Comparison of ENCODE assay signal across 20 mouse cellular contexts in the genomic region with DNA sequence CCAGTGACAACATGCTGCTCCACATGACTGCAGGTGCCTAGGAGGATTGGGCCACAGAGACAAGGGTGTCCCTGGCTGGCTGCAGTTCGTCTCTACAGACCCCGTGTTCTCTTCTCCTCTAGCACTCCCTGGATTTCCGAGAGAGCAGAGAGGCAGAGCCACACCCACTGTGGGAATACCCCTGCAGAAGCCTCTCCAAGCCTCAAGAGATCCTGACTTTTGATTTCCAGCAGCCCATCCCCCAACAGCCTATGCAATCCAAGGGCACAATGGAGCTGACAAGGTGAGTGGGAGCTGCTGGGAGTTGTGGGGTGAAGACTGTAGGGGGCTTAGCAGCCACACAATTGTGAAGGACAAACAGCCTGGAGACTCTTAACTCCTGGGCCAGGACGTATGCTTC. TPM values are rescaled to one million over a fixed set of nuclear protein-coding genes. Genes with fewer than 3 reads are reported as not detected.
DNase-seq lines count a peak whose midpoint lies in the region; ATAC-seq and TF ChIP-seq lines count a peak whose summit lies in the region.
"Had no signal": no experiment of that assay in that cellular context is flagged by ENCODE, and none has a peak within 500 bp of the region (broad histone marks: within the 10 kb centered on the region; RNA-seq: fewer than 3 reads in every experiment).

No protein-coding gene starts in this region.

- no peak overlapping the region for H3K4me2 ChIP-seq in hindbrain, embryonic 14.5 days (replicated peaks)
- no peak overlapping the region for H3K4me2 ChIP-seq in stomach, embryonic 15.5 days
- no peak overlapping the region for H3K4me2 ChIP-seq in stomach, postnatal 0 days (replicated peaks; ENCODE audit: low read depth)
- no peak overlapping the region for H3K4me2 ChIP-seq in midbrain, embryonic 11.5 days
- H3K4me2 ChIP-seq in neural tube, embryonic 15.5 days, result no peak overlapping the region
- no peak overlapping the region for H3K4me2 ChIP-seq in intestine, embryonic 15.5 days (replicated peaks)
- H3K4me2 ChIP-seq: embryonic facial prominence, embryonic 15.5 days; heart, embryonic 12.5 days had no signal

- H3K27me3 ChIP-seq in hindbrain, embryonic 14.5 days (ENCODE audit: control insufficient read depth, insufficient read depth, low read length), result no peaks in the 10 kb centered on the region
- H3K27me3 ChIP-seq in hindbrain, embryonic 10.5 days (ENCODE audit: insufficient read depth, poor library complexity, severe bottlenecking), result no peaks in the 10 kb centered on the region
- no peaks in the 10 kb centered on the region for H3K27me3 ChIP-seq in stomach, embryonic 15.5 days (replicated peaks)
- no peaks in the 10 kb centered on the region for H3K27me3 ChIP-seq in stomach, postnatal 0 days (ENCODE audit: control insufficient read depth, insufficient read depth, low read length)
- no peaks in the 10 kb centered on the region for H3K27me3 ChIP-seq in midbrain, embryonic 11.5 days (ENCODE audit: control insufficient read depth, insufficient read depth, low read length)
- no peaks in the 10 kb centered on the region for H3K27me3 ChIP-seq in neural tube, embryonic 15.5 days (replicated peaks)
- H3K27me3 ChIP-seq in intestine, embryonic 15.5 days (replicated peaks), result no peaks in the 10 kb centered on the region
- H3K27me3 ChIP-seq: embryonic facial prominence, embryonic 15.5 days; heart, embryonic 12.5 days had no signal

- no peak for TF ChIP-seq CTCF in stomach, postnatal 0 days (IDR thresholded peaks at IDR 0.05; ENCODE audit: low read depth)

- ATAC-seq in hindbrain, embryonic 14.5 days (ENCODE audit: low FRiP score), result no peak
- 0 out of 2 replicates have a peak, but pooled peaks have one; percentile 5 for ATAC-seq in stomach, embryonic 15.5 days (ENCODE audit: insufficient read depth, low FRiP score, low read depth)
- ATAC-seq in stomach, postnatal 0 days (ENCODE audit: low FRiP score, low TSS enrichment), result no peak
- ATAC-seq in midbrain, embryonic 11.5 days (ENCODE audit: low FRiP score), result no peak
- ATAC-seq in neural tube, embryonic 15.5 days (ENCODE audit: low FRiP score), result 0 out of 2 replicates have a peak, but pooled peaks have one; percentile 4
- ATAC-seq in intestine, embryonic 15.5 days, result no peak
- ATAC-seq: forebrain, postnatal 0 days had no signal

- DNase-seq in hindbrain, embryonic 14.5 days (ENCODE audit: low spot score), result no peak
- no peak for DNase-seq in hindbrain, embryonic 10.5 days (ENCODE audit: low spot score)
- no peak for DNase-seq in stomach, postnatal 0 days (ENCODE audit: low spot score)
- DNase-seq in midbrain, embryonic 11.5 days (ENCODE audit: low spot score, missing footprints), result peak; percentile 76
- DNase-seq in spleen, postnatal 14 days (ENCODE audit: low spot score in 2 of 2), result no peak
- DNase-seq: adrenal gland, adult 2 months; cerebellum, adult 11 months; cerebellum, adult 9-11 months; forebrain, postnatal 0 days; heart, postnatal 14 days; kidney, adult 18-20 months; kidney, postnatal 4 days; layer of hippocampus, adult 9-11 months; lung, postnatal 4 days; thymus, postnatal 14 days had no signal

- no peak overlapping the region for H3K4me3 ChIP-seq in hindbrain, embryonic 14.5 days (replicated peaks; ENCODE audit: low read length)
- no peak overlapping the region for H3K4me3 ChIP-seq in hindbrain, embryonic 10.5 days
- H3K4me3 ChIP-seq in stomach, embryonic 15.5 days (replicated peaks), result no peak overlapping the region
- no peak overlapping the region for H3K4me3 ChIP-seq in stomach, postnatal 0 days (ENCODE audit: low read depth, low read length)
- H3K4me3 ChIP-seq in midbrain, embryonic 11.5 days (ENCODE audit: low read depth, low read length), result no peak overlapping the region
- H3K4me3 ChIP-seq in neural tube, embryonic 15.5 days (replicated peaks), result no peak overlapping the region
- no peak overlapping the region for H3K4me3 ChIP-seq in intestine, embryonic 15.5 days (replicated peaks)
- H3K4me3 ChIP-seq: embryonic facial prominence, embryonic 15.5 days; heart, embryonic 12.5 days had no signal

- H3K36me3 ChIP-seq in hindbrain, embryonic 14.5 days (replicated peaks; ENCODE audit: control insufficient read depth, insufficient read depth), result peaks cover 89% of the 10 kb centered on the region
- peaks cover 97% of the 10 kb centered on the region for H3K36me3 ChIP-seq in hindbrain, embryonic 10.5 days
- peaks cover 24% of the 10 kb centered on the region for H3K36me3 ChIP-seq in stomach, embryonic 15.5 days
- H3K36me3 ChIP-seq in stomach, postnatal 0 days (ENCODE audit: control insufficient read depth, insufficient read depth, low read length), result peaks cover 37% of the 10 kb centered on the region
- peaks cover 15% of the 10 kb centered on the region for H3K36me3 ChIP-seq in midbrain, embryonic 11.5 days (ENCODE audit: control insufficient read depth, insufficient read depth, low read length)
- H3K36me3 ChIP-seq in neural tube, embryonic 15.5 days, result peaks cover 75% of the 10 kb centered on the region
- peaks cover 42% of the 10 kb centered on the region for H3K36me3 ChIP-seq in intestine, embryonic 15.5 days

- H3K9ac ChIP-seq in hindbrain, embryonic 14.5 days, result no peak overlapping the region
- H3K9ac ChIP-seq in stomach, embryonic 15.5 days, result no peak overlapping the region
- no peak overlapping the region for H3K9ac ChIP-seq in stomach, postnatal 0 days (ENCODE audit: low read length)
- no peak overlapping the region for H3K9ac ChIP-seq in midbrain, embryonic 11.5 days (ENCODE audit: low read length)
- no peak overlapping the region for H3K9ac ChIP-seq in neural tube, embryonic 15.5 days (replicated peaks)
- no peak overlapping the region for H3K9ac ChIP-seq in intestine, embryonic 15.5 days
- H3K9ac ChIP-seq: embryonic facial prominence, embryonic 15.5 days; forebrain, postnatal 0 days; heart, embryonic 12.5 days had no signal

- TF ChIP-seq EP300 in stomach, postnatal 0 days (optimal IDR thresholded peaks at IDR 0.05), result no peak

- H3K27ac ChIP-seq in hindbrain, embryonic 14.5 days, result peak overlapping the region; percentile 45
- H3K27ac ChIP-seq in hindbrain, embryonic 10.5 days, result no peak overlapping the region; the same call in 1 of the 2 replicates
- H3K27ac ChIP-seq in stomach, embryonic 15.5 days, result no peak overlapping the region
- H3K27ac ChIP-seq in stomach, postnatal 0 days (replicated peaks), result no peak overlapping the region
- no peak overlapping the region for H3K27ac ChIP-seq in midbrain, embryonic 11.5 days (ENCODE audit: low read depth, low read length)
- no peak overlapping the region for H3K27ac ChIP-seq in neural tube, embryonic 15.5 days (replicated peaks)
- H3K27ac ChIP-seq in intestine, embryonic 15.5 days, result no peak overlapping the region
- H3K27ac ChIP-seq: embryonic facial prominence, embryonic 15.5 days had no signal

- WGBS in hindbrain, embryonic 14.5 days, result 64% methylated on average over 4 of the region's 4 CpGs
- 63% methylated on average over 4 of the region's 4 CpGs for WGBS in hindbrain, embryonic 10.5 days
- 71% methylated on average over 4 of the region's 4 CpGs for WGBS in stomach, embryonic 15.5 days
- 52% methylated on average over 4 of the region's 4 CpGs for WGBS in stomach, postnatal 0 days
- 62% methylated on average over 4 of the region's 4 CpGs for WGBS in midbrain, embryonic 11.5 days
- WGBS in neural tube, embryonic 15.5 days, result 71% methylated on average over 4 of the region's 4 CpGs
- 59% methylated on average over 4 of the region's 4 CpGs for WGBS in intestine, embryonic 15.5 days

- no peaks in the 10 kb centered on the region for H3K9me3 ChIP-seq in hindbrain, embryonic 14.5 days (ENCODE audit: control insufficient read depth, low read length)
- no peaks in the 10 kb centered on the region for H3K9me3 ChIP-seq in hindbrain, embryonic 10.5 days
- no peaks in the 10 kb centered on the region for H3K9me3 ChIP-seq in stomach, embryonic 15.5 days
- no peaks in the 10 kb centered on the region for H3K9me3 ChIP-seq in stomach, postnatal 0 days (ENCODE audit: control insufficient read depth, low read length)
- H3K9me3 ChIP-seq in midbrain, embryonic 11.5 days (ENCODE audit: control insufficient read depth, low read length), result no peaks in the 10 kb centered on the region
- no peaks in the 10 kb centered on the region for H3K9me3 ChIP-seq in neural tube, embryonic 15.5 days (replicated peaks)
- no peaks in the 10 kb centered on the region for H3K9me3 ChIP-seq in intestine, embryonic 15.5 days
- H3K9me3 ChIP-seq: embryonic facial prominence, embryonic 15.5 days; heart, embryonic 12.5 days had no signal

- H3K4me1 ChIP-seq in hindbrain, embryonic 14.5 days (replicated peaks; ENCODE audit: control insufficient read depth, insufficient read depth, low read length), result no peaks in the 10 kb centered on the region
- H3K4me1 ChIP-seq in hindbrain, embryonic 10.5 days (replicated peaks), result peaks cover 3% of the 10 kb centered on the region
- H3K4me1 ChIP-seq in stomach, embryonic 15.5 days, result no peaks in the 10 kb centered on the region
- H3K4me1 ChIP-seq in stomach, postnatal 0 days (replicated peaks; ENCODE audit: control insufficient read depth, insufficient read depth), result no peaks in the 10 kb centered on the region
- H3K4me1 ChIP-seq in midbrain, embryonic 11.5 days (ENCODE audit: control insufficient read depth, insufficient read depth, low read length), result no peaks in the 10 kb centered on the region
- H3K4me1 ChIP-seq in neural tube, embryonic 15.5 days, result 0 out of 2 replicates have a peak, but pooled peaks cover 3% of the 10 kb centered on the region
- no peaks in the 10 kb centered on the region for H3K4me1 ChIP-seq in intestine, embryonic 15.5 days (replicated peaks)
- H3K4me1 ChIP-seq: embryonic facial prominence, embryonic 15.5 days had no signal

RNA-seq across cellular contexts. Expression of gene Prmt7, which starts 39.5 kb away (rescaled TPM):
- 57.4 and 61.9 TPM in 2 replicates for polyA plus RNA-seq in hindbrain, embryonic 14.5 days (2014; fragmentation: Nextera tagmentation; extraction: Ambion mirVana)
- polyA plus RNA-seq in hindbrain, embryonic 10.5 days (2016; fragmentation: Nextera tagmentation; extraction: Ambion mirVana), result 71.1 and 73.6 TPM in 2 replicates
- polyA plus RNA-seq in stomach, embryonic 15.5 days (2015; fragmentation: Nextera tagmentation; extraction: Ambion mirVana), result 42.2 and 46.3 TPM in 2 replicates
- polyA plus RNA-seq in stomach, postnatal 0 days (2015; fragmentation: Nextera tagmentation; extraction: Ambion mirVana), result 21.9 and 22.1 TPM in 2 replicates
- 59.5 and 61.7 TPM in 2 replicates for polyA plus RNA-seq in midbrain, embryonic 11.5 days (2014; fragmentation: Nextera tagmentation; extraction: Ambion mirVana)
- 65.5 and 66.5 TPM in 2 replicates for polyA plus RNA-seq in neural tube, embryonic 15.5 days (2015; fragmentation: Nextera tagmentation; extraction: Ambion mirVana)
- 47.3 and 49.0 TPM in 2 replicates for polyA plus RNA-seq in intestine, embryonic 15.5 days (2015; fragmentation: Nextera tagmentation; extraction: Ambion mirVana)

RNA-seq across cellular contexts. Expression of gene Slc7a6os, which starts 39.5 kb away (rescaled TPM):
- polyA plus RNA-seq in hindbrain, embryonic 14.5 days (2014; fragmentation: Nextera tagmentation; extraction: Ambion mirVana), result 29.2 and 30.2 TPM in 2 replicates
- polyA plus RNA-seq in hindbrain, embryonic 10.5 days (2016; fragmentation: Nextera tagmentation; extraction: Ambion mirVana), result 33.0 and 36.9 TPM in 2 replicates
- 32.0 and 35.4 TPM in 2 replicates for polyA plus RNA-seq in stomach, embryonic 15.5 days (2015; fragmentation: Nextera tagmentation; extraction: Ambion mirVana)
- polyA plus RNA-seq in stomach, postnatal 0 days (2015; fragmentation: Nextera tagmentation; extraction: Ambion mirVana), result 18.6 and 18.8 TPM in 2 replicates
- polyA plus RNA-seq in midbrain, embryonic 11.5 days (2014; fragmentation: Nextera tagmentation; extraction: Ambion mirVana), result 41.5 and 42.2 TPM in 2 replicates
- polyA plus RNA-seq in neural tube, embryonic 15.5 days (2015; fragmentation: Nextera tagmentation; extraction: Ambion mirVana), result 36.2 and 36.8 TPM in 2 replicates
- polyA plus RNA-seq in intestine, embryonic 15.5 days (2015; fragmentation: Nextera tagmentation; extraction: Ambion mirVana), result 34.0 and 34.3 TPM in 2 replicates

Comparison
In these comparisons a context has a peak if more than half of its experiments do, and no peak if none do; other contexts are left out.
1. ATAC-seq: peak in stomach, embryonic 15.5 days (single experiment) and neural tube, embryonic 15.5 days (single experiment); none in hindbrain, embryonic 14.5 days (single experiment), stomach, postnatal 0 days (single experiment), midbrain, embryonic 11.5 days (single experiment) and intestine, embryonic 15.5 days (single experiment).